Mouse (Mus musculus) kidney, adult 11 months (tissue): ENCODE data around the gene Enoph1.

Experiments used
- DNase-seq: peaks from one replicate; pipeline ENCODE4 v3.0.0; 2022

Gene Enoph1

DNA sequence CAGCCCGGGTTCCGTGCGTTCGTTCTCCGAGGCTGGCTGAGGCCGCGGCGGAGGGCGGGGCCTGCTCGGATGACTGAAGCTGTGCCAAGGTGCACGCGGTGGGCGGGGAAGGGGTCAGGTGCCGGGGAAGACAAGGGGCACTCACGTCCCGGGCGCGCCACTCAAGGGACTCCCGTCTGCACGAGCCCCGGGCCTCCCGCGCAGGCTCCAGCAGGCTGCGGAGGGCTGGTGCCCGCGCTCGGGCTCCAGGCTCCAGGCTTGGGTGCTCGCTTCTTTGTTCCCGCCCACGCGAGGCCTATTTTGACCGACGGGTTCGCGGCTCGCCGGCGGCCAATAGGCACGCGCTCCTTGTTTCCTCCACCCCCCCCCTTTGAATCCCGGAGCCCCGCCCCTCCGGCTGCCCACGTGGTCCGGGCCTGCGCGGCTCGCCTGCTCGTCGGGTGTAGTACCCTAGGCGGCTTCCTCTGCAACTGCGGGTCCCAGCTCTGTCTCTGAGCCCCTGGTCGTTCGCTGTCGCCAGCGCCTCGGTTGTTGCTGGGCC lies at the start of gene Enoph1, which contains the start of gene Hnrnpdl:
TSS of gene Enoph1 (plus strand) at position 384 of the 541 bp plus-strand sequence.
TSS of gene Hnrnpdl (minus strand) at position 63 of the 541 bp plus-strand sequence.
- DNase-seq = peak; percentile 93

- DNase-seq = peak; percentile 61
These were observed 45.6 kb upstream of the Enoph1 start for GRCm38 (mm10) chr5:99994166-99994565.

DNA sequence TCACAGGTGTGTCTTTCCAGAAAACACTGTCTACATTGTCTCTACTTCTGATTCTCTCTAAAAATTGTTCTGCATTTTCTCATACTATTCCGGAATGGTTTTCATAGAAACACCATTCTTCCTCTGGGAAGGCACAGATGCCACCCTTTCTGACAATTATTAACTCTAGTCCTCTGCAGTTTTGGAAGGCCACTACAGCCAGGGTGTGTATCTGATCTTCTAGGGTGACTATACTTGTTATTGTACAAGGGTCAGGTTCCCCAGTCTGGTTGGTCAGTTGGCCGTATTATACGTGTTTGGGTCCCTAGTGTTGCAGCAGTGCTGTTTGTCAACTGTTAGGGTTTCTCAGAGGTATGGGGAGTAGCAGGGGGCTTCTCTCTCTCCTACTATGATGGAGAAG lies 45.1 kb upstream of the Enoph1 start:
- DNase-seq = no peak

DNA sequence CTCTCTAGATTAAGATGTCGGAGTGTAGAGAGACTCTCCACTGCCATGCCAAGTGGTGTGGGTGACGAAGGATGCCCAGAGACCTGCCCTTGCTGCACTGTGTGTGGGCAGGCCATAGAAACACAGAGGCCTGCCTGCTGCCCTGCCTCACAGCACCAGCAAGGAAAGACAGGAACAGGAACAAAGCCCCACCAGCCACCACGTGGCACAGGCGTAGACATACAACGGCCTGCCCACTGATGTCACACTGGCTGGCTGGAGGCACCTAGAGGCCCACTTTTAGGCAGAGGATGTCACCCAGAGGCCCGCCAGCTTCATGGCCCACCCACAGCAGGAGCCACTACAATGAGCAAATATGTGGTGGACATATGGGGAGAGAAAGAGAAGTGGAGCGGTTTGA lies 39.7 kb upstream of the Enoph1 start:
- no peak for DNase-seq

DNA sequence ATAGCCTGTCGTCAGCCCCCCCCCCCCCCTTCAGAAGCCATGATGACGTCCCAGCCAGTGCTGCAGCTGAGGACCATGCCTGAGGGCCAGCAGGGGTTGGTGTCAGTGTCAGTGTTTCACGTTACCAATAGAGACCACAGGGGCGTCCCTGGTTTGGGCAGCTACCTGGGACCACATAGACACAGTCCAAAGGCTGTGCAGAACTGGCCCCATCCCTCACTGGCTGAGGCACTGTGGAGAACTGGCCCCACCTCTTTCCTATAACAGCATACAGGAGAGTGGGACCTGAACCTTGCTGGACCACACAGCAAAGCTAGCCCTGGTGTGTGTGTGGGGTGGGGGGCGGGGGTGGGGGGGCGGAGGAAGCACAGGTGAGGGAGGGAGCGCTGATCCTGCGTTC lies 39.3 kb upstream of the Enoph1 start:
- DNase-seq = no peak

- DNase-seq = no peak
These were observed 35.9 kb upstream of the Enoph1 start for GRCm38 (mm10) chr5:100003895-100004294.

GRCm38 (mm10) chr5:100005431-100005830 lies 34.4 kb upstream of the Enoph1 start:
- no peak for DNase-seq

DNA sequence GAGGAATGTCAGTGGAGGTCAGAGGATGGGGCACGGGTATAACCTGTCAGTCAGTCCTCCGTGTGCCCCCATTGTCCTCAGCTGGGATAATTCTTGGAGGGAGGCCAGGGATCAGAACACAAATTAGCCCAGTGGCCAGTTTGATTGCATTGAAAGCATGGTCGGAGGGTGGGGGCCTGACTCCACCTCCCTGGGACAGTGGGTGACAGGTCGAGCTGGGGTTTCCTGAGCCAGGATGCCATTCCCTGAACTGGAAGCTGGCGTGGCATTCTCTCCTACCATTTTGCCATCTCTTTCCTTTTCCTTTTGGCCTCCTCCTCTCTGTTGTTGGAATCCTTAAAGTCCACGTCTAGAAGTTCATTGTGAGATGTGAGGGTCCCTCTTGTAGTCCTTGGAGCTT lies 33.9 kb upstream of the Enoph1 start:
- no peak for DNase-seq

- no peak for DNase-seq
These were observed 33.3 kb upstream of the Enoph1 start for GRCm38 (mm10) chr5:100006324-100007039.

DNA sequence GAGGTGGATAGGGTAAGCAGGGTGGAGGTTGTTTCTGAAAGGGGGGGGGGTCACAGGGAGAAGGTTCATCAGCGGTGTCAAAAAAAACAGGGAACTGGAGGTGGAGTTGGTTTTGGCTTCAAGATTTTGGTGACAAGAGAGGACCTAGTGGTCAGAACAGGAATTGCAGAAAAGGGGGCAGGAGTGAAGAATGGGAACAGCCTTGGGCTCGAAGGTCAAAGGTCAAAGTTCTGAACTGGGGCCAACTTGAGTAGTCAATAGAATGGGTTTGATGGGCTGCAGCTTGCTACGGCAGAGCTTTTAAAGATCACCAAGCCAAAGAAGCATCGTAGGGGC lies 32.8 kb upstream of the Enoph1 start:
- DNase-seq = no peak

GRCm38 (mm10) chr5:100008485-100008884 lies 31.3 kb upstream of the Enoph1 start:
- DNase-seq = no peak

- no peak for DNase-seq
These were observed 27.2 kb upstream of the Enoph1 start for GRCm38 (mm10) chr5:100012599-100012998.

- no peak for DNase-seq
These were observed 19.7 kb upstream of the Enoph1 start for GRCm38 (mm10) chr5:100020089-100020488.

DNA sequence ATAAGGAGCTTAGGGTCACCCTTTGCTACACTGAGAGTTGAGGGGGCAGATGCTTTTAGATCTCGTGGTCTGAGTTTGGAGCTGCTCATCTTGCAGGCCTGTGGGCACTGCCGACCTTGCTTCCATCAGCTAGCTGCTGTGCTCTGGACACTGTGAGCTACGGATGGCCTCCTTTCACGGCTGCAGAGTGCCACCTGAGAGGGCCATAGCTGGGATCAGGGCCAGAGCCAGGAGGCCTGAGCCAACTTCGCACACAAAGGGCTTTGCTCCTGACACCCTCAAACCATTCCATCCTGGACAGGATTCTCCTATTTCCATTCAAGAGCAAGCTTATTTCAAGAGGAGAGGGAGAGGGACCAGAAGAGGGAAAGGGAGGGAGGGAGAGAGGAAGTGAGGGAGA lies 15.4 kb upstream of the Enoph1 start:
- no peak for DNase-seq

GRCm38 (mm10) chr5:100024868-100025267 lies 14.9 kb upstream of the Enoph1 start:
- no peak for DNase-seq

GRCm38 (mm10) chr5:100030069-100030468 lies 9.7 kb upstream of the Enoph1 start:
- DNase-seq = no peak

DNA sequence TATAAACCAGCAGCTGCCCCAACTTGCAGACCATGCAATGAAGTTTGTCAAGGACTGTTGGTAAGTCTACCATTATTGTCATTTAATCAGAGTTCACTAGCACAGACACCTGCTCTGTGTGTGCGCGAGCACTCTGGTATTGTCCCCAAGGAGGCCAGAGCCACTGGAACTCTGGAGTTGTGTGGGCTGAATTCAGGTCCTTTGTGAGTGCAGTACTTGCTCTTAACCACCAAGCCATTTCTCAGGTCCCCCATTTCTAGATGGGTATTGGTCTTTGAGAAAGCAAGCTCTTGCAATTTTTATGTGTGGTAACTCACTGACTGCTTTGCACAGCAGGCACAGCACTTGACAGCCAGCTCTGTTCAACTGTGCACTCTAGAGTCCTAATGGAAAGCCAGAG lies 7.7 kb upstream of the Enoph1 start:
- DNase-seq = no peak

DNA sequence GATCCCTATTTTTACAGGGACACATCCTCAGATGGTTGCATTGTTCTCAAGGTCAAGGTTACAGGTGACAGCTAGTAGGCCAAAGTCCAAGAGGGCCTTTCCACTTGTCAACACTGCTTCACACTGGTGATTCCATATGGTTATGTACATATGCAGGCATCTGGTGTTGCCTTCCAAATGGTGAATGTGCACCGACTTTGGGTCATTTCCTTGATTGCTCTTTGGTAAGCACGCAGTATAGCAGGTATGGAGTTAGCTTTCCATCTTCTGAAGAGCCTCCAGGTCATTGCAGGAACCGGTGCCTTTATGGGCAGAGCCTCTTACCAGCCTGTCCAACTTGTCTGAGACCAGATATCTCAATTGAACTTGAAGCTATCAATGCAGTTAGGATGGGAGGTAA lies 7.1 kb upstream of the Enoph1 start:
- DNase-seq = no peak

DNA sequence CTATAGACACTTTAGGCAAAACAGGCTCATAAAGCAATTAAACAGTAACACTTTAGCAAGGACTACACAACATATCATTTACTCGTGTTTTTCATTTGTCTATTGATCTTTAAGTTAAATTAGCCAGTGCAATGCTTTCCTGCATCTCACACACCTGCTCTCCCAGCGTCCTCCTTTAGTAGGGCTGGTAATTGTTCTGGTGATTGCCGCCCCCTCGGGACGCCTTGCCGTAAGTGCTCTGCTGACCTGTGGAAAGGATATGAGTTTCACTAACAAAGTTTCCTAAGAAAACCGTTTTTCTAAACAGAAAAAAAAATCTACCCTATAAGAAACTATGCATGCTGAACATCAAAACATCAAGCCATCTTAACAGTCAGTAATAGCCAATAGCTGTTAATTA lies 3.8 kb upstream of the Enoph1 start:
- no peak for DNase-seq

DNA sequence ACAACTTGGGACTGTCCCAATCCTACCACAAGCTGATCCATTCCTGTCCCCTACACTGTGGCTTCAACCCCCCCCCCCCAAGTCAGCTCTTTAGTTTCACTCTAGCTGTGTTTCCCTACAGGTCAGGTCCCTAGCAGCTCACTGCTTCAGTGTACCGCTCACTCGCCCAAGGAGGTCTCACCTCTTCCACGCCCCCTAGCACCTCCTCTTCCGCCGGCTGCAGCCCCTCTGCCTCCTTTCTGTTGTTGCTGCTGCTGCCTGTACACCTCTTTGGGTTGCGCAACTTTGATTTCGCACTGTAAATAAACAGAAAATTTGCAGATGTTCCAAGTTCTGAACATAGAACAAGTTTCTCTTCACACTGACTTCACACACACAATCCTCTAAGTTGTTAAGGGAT lies 3.1 kb upstream of the Enoph1 start:
- no peak for DNase-seq

GRCm38 (mm10) chr5:100037965-100038713 lies 1.6 kb upstream of the Enoph1 start:
- peak; percentile 75 for DNase-seq

DNA sequence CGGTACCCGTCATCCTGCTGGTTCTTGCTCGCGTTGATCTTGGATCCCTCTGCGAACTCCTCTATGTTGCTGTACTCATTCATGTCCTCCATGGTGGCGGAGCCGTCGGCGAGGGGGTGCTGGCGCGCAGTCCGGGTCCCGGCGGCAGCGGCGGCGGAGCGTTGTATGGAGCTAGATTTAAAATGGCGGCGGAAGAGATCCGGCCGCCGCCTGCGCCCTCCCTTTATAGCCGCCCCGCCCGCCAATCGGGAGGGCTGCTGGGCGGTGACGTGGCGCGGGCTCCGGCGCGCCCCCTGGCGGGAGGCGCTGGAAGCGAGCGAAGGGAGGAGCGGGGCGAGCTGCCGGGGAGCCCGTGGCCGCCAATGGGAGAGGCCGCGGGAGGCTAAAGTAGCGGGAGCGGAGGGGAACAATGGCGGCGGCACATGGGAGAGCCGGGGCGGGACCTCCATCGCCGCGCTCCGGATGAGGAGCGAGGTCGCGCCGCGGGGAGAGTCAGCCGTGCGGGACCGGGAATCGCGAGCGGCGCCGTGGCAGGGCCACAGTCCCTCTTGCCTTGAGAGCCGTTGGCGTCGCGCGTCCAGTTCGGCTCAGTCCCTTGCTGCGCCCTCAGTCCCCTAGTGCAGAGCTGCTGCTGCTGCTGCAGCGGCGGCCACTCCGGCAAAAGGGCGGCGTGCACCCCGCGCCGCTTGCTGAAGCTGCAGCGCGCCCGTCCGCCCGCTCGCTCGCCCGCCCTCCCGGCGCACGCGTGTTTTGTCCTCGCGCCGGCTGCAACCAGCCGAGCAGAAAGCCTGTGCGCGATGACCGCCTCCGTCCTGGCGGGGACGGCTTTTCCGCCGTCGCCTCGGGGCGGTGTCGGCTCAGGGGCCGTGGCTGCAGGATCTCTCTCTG lies 827 bp upstream of the Enoph1 start:
- peak; percentile 94 for DNase-seq

- peak; percentile 41 for DNase-seq
These were observed 548 bp downstream of the Enoph1 start for GRCm38 (mm10) chr5:100040281-100040784.
